Mouse (Mus musculus): ENCODE measurements around the gene Kcnma1. TPM values are rescaled to one million over a fixed set of nuclear protein-coding genes. Genes with fewer than 3 reads are reported as not detected.

Gene Kcnma1
- total RNA-seq, 2 experiments from 2014 or later: 26.6 to 32.2 TPM

- DNase-seq (ENCODE audit: low spot score in 2 of 2): no peak
Observed at GRCm38 (mm10) chr14:23704303-23704702, 310.0 kb downstream of the Kcnma1 start.

DNA sequence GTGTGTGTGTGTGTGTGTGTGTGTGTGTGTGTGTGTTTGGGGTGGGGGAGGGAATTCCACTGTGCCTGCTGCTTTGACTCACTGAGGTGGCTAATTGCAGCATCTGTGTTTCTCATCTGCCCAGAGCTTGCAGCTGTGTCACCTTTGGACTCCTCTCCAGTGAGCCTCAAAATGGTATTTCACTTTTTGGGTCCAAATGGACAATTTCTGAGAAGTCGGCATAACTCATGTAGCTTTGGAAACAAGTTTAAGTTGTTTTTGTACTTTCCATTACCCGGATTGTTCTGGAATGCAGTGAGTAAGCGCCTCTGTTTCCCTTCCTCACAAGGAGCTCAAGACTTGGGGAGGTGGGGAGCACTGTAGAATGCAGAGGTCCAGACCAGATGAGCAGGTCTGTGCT lies 317.9 kb downstream of the Kcnma1 start:
- DNase-seq (ENCODE audit: low spot score in 2 of 2): no peak

DNA sequence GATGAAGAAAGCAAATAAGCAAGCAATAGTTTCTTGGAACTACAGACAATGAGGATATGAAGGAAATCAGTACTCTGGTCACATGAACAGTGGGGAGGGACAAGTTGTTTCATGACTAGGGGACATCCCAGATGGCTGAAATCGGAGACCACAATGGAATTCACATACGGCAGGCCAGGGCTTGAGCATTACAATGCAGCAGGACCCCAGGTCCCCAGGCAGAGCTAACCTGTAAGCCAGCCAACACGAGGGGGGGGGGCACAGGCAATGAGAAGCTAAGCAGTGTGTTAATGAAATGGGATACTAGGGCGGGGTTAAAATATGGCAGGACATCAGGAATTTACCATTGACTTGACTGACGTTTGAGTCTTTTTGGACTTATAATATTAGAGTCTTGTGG lies 324.6 kb downstream of the Kcnma1 start:
- DNase-seq (ENCODE audit: low spot score in 2 of 2): peak in 1 of 2 experiments; percentile 31

DNA sequence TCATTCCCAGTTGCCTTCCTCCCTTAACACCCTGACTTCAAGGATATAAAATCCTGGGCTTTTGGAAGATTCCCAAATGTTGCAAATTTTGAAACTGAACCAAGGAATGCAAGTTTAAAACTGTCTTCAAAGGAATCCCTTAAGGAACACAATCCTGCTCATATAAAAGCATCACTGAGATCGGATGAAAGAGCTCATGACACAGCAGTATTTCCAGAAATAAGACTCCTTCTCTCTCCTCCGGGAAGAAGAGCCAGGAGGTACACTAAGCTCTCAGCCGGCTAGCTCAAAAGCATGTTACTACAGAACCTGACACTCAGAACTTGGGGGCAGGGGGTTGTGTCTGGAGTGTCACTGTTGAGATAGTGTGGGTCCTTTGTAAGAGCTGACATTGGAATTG lies 325.8 kb downstream of the Kcnma1 start:
- no peak for DNase-seq (ENCODE audit: low spot score in 2 of 2)

- no peak for DNase-seq (ENCODE audit: low spot score in 2 of 2)
Observed at GRCm38 (mm10) chr14:23684463-23685066, 329.7 kb downstream of the Kcnma1 start.

DNA sequence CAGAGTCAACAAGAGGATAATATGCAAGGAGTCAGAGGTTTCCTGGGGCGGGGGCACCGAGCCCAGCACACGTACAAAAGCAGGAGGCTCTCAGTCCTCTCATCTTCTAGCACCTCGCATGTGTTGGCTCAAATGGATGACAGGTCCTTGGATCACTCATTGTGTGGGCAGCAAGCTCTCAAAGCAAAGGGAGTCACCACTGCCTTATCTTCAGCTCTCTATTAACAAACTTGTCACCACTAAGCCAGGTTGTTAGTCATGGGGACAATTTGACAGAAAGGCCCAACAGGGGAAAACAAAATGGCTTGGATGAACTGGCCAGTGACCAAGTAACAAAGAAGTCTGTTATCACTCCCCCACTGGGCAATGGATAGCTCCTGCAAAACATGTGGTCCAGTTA lies 331.5 kb downstream of the Kcnma1 start:
- no peak for DNase-seq (ENCODE audit: low spot score in 2 of 2)

GRCm38 (mm10) chr14:23679378-23679777 lies 334.9 kb downstream of the Kcnma1 start:
- DNase-seq (ENCODE audit: low spot score in 2 of 2): no peak

GRCm38 (mm10) chr14:23666420-23666819 lies 347.9 kb downstream of the Kcnma1 start:
- no peak for DNase-seq (ENCODE audit: low spot score in 2 of 2)

- no peak for DNase-seq (ENCODE audit: low spot score in 2 of 2)
Observed at GRCm38 (mm10) chr14:23651682-23652081, 362.6 kb downstream of the Kcnma1 start.

DNA sequence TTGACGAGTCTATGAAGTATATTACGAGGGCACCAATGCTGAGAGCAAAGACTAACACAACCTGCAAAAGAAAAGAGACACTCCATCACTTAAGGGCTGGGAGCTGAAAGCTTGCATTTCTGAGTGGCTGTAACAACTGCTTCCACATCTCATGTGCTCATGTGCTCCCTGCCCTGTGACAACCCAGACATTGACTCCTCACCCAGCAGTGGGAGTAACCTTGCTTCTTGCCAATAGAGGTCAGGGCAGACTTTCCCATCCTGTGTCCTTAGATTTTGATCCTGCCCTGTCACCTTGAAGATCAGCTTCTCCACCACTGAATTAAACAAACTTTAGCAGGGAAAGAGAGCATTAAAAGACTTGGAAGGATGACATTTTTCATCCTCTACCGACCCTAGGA lies 364.2 kb downstream of the Kcnma1 start:
- no peak for DNase-seq (ENCODE audit: low spot score in 2 of 2)

DNA sequence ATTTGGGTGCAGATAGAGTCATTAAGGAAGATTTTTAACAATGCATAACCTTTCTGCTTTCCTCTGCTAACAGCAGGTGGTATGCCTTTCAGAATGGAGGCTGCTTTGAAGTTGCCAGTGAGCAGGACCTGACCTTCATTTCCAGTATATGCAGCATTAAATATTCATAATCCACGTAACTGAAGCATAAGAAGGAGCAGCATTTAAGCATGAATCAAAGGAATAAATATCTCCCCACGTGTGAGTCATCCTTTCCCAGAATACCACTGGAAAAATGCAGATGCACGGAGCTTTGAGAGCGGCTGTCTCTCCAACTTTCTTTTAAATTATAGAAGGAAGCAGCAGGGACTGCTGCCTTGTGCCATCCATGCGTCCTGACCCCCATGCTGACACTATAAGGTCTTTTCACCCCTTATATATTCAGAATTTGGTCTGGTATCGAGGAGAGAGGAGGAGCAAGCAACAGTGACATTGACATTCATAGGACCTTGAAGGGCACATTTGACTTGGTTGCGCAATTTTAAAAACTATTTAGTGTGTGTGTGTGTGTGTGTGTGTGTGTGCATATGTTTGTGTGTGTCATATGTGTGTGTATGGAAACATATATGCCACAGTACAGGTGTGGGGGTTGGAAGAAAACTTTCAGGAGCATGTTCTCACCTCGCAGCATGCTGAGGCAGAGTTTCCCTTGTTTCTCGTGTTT lies 368.8 kb downstream of the Kcnma1 start:
- no peak for DNase-seq (ENCODE audit: low spot score in 2 of 2)

DNA sequence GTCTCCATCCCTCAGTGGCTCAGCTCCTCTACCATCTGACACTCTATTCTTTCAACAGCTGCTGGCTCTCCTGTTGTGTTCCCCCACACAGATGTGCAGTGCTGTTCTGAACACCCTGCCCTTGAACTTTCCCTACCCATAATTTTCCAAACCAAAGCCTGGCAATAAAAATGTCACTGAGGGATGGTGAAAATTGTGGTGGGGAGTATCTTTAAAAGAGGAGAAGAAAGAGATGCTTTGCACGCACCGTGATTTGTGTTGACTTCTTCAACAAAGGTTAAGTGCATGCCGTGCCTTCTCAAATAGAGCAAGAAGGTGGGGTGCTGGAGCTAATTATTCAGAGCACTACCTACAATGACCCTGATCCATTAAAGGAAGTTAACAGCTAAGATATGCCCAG lies 371.1 kb downstream of the Kcnma1 start:
- no peak for DNase-seq (ENCODE audit: low spot score in 2 of 2)

DNA sequence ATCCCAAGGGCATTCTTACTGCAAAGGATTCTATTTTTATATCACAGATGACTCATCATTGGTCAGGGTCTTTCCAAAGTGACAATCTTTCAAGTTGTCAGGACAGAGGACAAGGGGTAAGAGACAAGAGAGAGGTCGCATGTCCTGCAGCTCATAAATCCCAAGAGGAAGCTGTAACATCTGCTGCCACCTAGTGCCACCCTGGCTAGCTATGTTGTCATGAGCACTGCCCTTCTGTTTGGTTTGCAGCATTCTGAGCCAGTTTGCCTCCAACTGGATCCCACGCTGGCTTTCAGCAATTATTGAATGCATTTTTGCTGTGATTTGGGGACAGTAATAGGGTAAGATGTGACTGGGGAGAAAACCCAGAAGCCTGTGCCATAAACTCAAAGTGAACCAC lies 373.6 kb downstream of the Kcnma1 start:
- DNase-seq (ENCODE audit: low spot score in 2 of 2): no peak

DNA sequence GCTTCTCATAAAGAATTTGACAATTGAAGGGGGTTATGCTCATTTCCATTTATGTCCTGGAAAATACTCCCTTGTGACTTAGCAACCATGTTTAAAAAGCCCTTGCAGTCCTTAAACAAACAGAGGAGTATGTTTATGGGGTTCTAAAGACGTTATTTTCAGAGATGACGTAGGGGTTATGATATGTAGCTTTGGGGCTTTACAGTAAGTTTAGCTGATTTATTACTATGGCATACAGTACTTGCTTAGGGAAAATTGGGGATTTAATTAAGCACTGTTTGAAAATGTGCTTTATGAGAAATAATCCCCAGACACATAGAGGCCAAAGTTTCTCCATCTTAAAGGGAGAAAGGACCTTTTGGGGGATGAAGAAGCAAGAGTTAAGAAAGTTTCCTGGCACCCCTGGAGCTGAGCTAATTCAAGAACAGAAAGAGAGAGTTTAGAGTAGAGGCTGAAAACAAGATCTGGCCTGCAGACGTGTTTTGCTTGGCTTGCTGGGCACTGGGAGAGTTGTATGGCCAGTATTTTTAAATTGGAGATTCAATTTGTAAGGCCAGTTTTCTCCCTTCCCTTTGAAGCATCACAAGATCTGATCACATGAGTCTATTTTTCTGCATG lies 376.1 kb downstream of the Kcnma1 start:
- DNase-seq (ENCODE audit: low spot score in 2 of 2): no peak

GRCm38 (mm10) chr14:23635903-23636302 lies 378.4 kb downstream of the Kcnma1 start:
- peak in 1 of 2 experiments; percentile 18 for DNase-seq (ENCODE audit: low spot score in 2 of 2)

DNA sequence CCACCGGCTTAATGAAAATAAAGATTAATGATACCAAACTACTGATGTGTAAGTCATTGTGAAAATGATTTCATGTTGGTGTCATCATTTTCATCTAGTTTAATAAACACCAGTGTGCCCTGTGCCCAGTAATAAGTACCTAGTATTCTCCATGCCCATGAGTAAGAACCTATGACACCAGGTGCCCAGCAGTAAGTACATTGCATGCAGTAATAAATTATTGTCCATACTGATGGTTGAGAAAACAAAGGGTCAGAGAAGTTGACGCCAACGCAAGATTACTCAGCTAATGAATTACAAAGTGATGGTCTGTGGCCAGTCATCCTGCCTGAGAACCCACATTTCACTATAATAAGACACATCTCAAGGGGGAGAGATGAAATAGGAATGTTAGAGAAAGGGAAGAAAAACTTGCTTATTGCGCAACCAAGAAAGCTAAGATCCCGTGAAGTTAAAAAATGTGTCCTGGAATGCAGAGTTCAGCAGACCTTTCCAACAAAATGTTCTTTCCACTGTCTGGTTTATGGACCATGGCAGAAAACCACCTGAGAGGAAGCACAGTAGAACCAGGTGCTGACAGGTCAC lies 381.2 kb downstream of the Kcnma1 start:
- no peak for DNase-seq (ENCODE audit: low spot score in 2 of 2)

DNA sequence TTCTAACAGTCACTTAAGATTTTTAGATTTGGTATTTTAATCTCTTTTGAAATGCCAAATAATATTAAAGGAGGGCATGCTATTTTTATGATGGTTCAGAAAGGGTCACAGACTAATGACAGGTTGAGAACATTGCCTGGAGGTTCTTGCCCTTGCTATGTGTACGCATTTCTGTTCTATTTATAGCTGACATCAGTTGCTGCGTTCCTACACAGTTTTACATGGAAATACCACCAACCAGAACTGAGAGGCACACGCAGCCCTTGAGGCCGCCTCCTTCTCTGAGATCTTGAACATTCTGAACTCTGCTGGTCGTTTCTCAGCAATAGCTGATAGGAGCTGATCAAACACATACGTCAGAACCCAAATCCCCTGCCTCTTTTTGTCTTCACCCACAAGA lies 387.4 kb downstream of the Kcnma1 start:
- no peak for DNase-seq (ENCODE audit: low spot score in 2 of 2)

GRCm38 (mm10) chr14:23626114-23626513 lies 388.2 kb downstream of the Kcnma1 start:
- DNase-seq (ENCODE audit: low spot score in 2 of 2): no peak

DNA sequence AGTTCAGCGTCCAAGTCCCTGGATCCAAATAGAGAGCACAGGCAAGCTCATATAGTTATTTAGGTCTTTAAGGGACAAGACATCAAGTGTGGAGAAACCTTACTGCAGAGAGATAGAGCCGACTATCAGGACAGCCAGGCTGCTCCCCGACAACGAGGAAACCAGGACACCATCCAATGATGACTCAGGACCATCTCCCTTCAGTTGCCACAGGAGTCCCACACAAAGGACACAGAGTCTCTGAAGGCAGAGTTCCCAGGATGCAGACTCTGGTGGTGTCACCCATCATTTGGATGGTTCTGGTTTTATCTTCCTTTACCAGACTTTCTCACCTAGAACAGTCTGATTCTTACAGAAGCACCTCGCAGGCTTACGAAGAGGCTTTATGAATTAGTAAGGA lies 388.9 kb downstream of the Kcnma1 start:
- no peak for DNase-seq (ENCODE audit: low spot score in 2 of 2)

- DNase-seq (ENCODE audit: low spot score in 2 of 2): no peak
Observed at GRCm38 (mm10) chr14:23624455-23624854, 389.8 kb downstream of the Kcnma1 start.

GRCm38 (mm10) chr14:23620685-23621084 lies 393.6 kb downstream of the Kcnma1 start:
- no peak for DNase-seq (ENCODE audit: low spot score in 2 of 2)

DNA sequence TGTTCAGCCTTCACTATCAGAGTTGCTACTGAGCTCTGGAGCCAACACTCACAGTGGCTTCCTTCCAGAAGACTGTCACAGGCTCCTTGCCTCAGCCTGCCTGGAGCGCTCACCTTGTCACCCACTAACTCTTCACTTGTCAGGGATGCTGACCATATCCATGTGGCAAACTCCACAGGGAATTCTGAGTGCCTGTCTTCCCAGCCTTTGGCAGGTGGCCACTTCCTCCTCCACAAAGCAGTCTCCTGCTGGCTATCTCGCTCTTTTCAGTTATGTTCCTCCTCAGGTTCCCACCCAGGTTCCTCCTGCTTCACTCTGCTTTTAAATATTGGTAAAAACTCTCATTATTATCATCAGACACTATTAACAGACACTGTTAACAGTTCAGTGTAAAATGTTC lies 395.3 kb downstream of the Kcnma1 start:
- no peak for DNase-seq (ENCODE audit: low spot score in 2 of 2)
